In the genomic region with DNA sequence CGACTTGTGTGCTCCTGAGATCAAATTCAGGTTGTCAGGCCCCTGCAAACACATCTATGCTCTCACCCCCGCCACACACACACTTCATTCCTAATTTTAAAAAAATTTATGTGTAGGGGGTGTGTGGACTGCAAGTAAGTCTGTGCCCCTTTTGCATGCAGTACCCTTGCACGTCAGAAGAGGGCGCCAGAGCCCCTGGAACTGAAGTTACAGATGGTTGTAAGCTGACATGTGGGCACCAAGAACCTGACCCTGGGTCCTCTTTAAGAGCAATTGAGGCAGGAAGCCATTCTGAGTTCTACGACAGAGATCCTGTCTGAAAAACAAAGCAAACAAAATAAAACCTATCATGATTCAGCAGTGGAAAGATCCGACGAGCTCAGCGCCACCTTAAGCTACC, we compare ENCODE assay signal across 9 mouse cellular contexts. TPM values are rescaled to one million over a fixed set of nuclear protein-coding genes. Genes with fewer than 3 reads are reported as not detected.
DNase-seq lines count a peak whose midpoint lies in the region; ATAC-seq and TF ChIP-seq lines count a peak whose summit lies in the region.
"Had no signal": no experiment of that assay in that cellular context is flagged by ENCODE, and none has a peak within 500 bp of the region (broad histone marks: within the 10 kb centered on the region; RNA-seq: fewer than 3 reads in every experiment).

No protein-coding gene starts in this region.

- no peaks in the 10 kb centered on the region for H3K27me3 ChIP-seq in lung, embryonic 14.5 days (ENCODE audit: insufficient read depth, low read length)
- H3K27me3 ChIP-seq in splenic B cell, adult 2 months (ENCODE audit: control insufficient read depth, insufficient read depth, low read length, poor library complexity, severe bottlenecking), result no peaks in the 10 kb centered on the region

- peak; percentile 28 for DNase-seq in cerebellum, adult 9-10 months
- DNase-seq in cerebellum, adult 11 months, result no peak
- DNase-seq in lung, embryonic 14.5 days, result peak; percentile 26
- no peak for DNase-seq in lung, postnatal 14 days
- DNase-seq in R1 (ENCODE audit: low read depth, low spot score), result peak; percentile 78
- DNase-seq in splenic B cell, adult 2 months (ENCODE audit: low read depth, low spot score), result peak; percentile 57
- DNase-seq in ovary, postnatal 10 days (ENCODE audit: low spot score), result no peak
- no peak for DNase-seq in cerebellum, adult 18-20 months

- no peaks in the 10 kb centered on the region for H3K9me3 ChIP-seq in lung, embryonic 14.5 days (ENCODE audit: low read depth, low read length)

- H3K4me3 ChIP-seq in lung, embryonic 14.5 days (ENCODE audit: low read depth, low read length), result no peak overlapping the region
- H3K4me3 ChIP-seq: megakaryocyte, embryonic 14.5 days had no signal

- H3K9ac ChIP-seq in lung, embryonic 14.5 days, result no peak overlapping the region

- TF ChIP-seq CTCF in lung, embryonic 14.5 days (IDR thresholded peaks at IDR 0.05; ENCODE audit: low read depth), result peak; percentile 55

- H3K36me3 ChIP-seq in lung, embryonic 14.5 days (ENCODE audit: insufficient read depth), result 0 out of 2 replicates have a peak, but pooled peaks cover 6% of the 10 kb centered on the region
- no peaks in the 10 kb centered on the region for H3K36me3 ChIP-seq in splenic B cell, adult 2 months (ENCODE audit: control insufficient read depth, insufficient read depth, low read length, poor library complexity, severe bottlenecking)

- H3K27ac ChIP-seq in lung, embryonic 14.5 days (ENCODE audit: low read depth), result no peak overlapping the region

- H3K4me2 ChIP-seq in lung, embryonic 14.5 days, result no peak overlapping the region

- no peaks in the 10 kb centered on the region for H3K4me1 ChIP-seq in lung, embryonic 14.5 days (ENCODE audit: insufficient read depth)

- no peak for ATAC-seq in lung, embryonic 14.5 days (ENCODE audit: insufficient read depth)

- 79% methylated on average over 8 of the region's 8 CpGs for WGBS in lung, embryonic 14.5 days

RNA-seq across cellular contexts. Expression of a gene that starts 14.6 kb away (rescaled TPM):
- polyA plus RNA-seq in lung, embryonic 14.5 days (2014; fragmentation: Nextera tagmentation; extraction: Ambion mirVana), result not detected in 2 replicates

RNA-seq across cellular contexts. Expression of a gene that starts 33.0 kb away (rescaled TPM):
- 22.0 and 22.5 TPM in 2 replicates for polyA plus RNA-seq in lung, embryonic 14.5 days (2014; fragmentation: Nextera tagmentation; extraction: Ambion mirVana)

RNA-seq across cellular contexts. Expression of a gene that starts 46.1 kb away (rescaled TPM):
- 0.30 TPM in 2 replicates for polyA plus RNA-seq in lung, embryonic 14.5 days (2014; fragmentation: Nextera tagmentation; extraction: Ambion mirVana)

Comparison
In these comparisons a context has a peak if more than half of its experiments do, and no peak if none do; other contexts are left out.
1. DNase-seq: peak in cerebellum, adult 9-10 months (single experiment), lung, embryonic 14.5 days (single experiment), R1 (single experiment) and splenic B cell, adult 2 months (single experiment); none in cerebellum, adult 11 months (single experiment), lung, postnatal 14 days (single experiment), ovary, postnatal 10 days (single experiment) and cerebellum, adult 18-20 months (0 of 2).